Mouse (Mus musculus): ENCODE measurements around the gene Fpr-rs7. TPM values are rescaled to one million over a fixed set of nuclear protein-coding genes. Genes with fewer than 3 reads are reported as not detected.

The Fpr-rs7 gene
- not detected for total RNA-seq (2021)

DNA sequence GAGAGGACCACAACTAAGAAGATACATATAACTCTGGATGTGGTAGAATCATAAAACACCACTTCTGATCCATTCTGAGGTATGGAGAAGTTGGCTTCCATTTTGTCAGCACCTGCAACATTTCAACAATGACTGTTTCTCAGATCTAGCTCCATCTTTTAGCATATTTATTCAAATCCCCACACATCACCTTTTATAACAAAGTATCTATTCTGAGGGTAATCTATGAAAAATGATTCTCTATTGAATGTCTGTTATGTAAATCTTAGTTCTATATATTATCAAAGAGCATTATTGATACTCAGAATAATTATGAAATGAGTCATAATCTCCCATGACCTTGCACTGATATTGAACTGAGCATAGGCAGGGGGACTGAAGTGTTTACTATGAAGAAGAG lies at the start of gene Fpr-rs7:
Gene Fpr-rs7 (minus strand): TSS at position 101 of the 400 bp plus-strand sequence.
- intact Hi-C loops (cut with DNase I), result no loop called here

DNA sequence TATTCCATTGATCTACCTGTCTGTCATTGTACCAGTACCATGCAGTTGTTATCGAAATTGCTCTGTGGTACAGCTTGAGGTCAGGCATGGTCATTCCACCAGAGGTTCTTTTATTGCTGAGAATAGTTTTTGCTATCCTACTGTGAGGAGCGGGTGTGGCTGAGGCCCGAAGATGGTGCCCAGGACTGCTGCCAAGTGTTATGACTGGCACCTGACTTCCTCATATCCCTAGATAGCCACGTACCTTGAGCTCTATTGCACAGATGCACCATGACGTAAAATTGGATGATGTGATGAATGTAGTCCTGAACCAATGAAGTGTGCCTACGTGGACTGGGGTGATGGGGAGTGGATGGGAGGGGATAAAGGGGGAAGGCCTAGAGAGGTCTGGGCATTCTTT lies 39.9 kb downstream of the Fpr-rs7 start:
- DNase-seq (ENCODE audit: low spot score), result no peak
- intact Hi-C loops (cut with DNase I), result no loop called here

More for the DNA sequence above, at the start of gene Fpr-rs7:
- DNase-seq (ENCODE audit: low spot score), result no peak

DNA sequence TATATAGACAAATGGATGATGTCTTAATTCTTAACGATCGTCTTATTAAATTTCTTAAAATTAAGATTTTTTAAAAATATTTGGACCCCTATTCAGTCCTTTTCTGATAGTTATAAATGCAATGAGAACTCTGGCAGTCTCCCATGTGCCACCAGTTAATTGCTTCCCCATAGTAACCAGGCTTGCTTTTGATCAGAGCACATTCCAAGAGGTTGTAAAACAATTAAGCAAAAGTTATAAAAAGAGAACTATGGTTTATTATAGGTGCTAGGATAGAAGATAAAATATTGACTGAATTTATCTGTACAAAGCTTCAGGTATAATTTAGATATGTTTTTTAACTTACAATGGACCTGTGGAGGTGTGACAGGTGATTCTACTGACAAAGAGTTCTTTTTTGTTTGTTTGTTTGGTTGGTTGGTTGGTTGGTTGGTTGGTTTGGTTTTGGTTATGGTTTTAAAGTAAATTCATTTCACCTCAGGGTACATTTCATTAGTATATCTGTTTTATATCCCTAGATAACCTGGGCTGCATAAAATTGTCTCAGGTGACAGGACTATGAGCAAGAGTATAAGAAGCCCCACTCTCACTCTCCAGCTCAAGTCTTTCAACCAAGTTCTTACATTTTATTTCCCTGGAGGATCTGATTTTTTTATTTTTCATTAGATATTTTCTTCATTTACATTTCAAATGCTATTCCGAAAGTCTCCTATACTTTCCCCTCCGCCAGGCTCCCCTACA lies 42.2 kb downstream of the Fpr-rs7 start:
- intact Hi-C loops (cut with DNase I), result no loop called here
- no peak for DNase-seq (ENCODE audit: low spot score)

Other genes with a start within 250 kb of the Fpr-rs7 start
- gene Vmn2r104, start 65.9 kb downstream of the Fpr-rs7 start, total RNA-seq (2021), result not detected
- not detected for gene Fpr-rs6, start 68.9 kb upstream of the Fpr-rs7 start, total RNA-seq (2021)
- gene Vmn2r105, start 120.8 kb upstream of the Fpr-rs7 start, total RNA-seq (2021), result not detected
- gene Vmn2r106, start 171.3 kb upstream of the Fpr-rs7 start, total RNA-seq (2021), result not detected
- gene Vmn2r107, start 231.0 kb upstream of the Fpr-rs7 start, total RNA-seq (2021), result not detected

Data from heart, postnatal 25 days (tissue).